Mouse (Mus musculus) liver, embryonic 14.5 days (tissue): ENCODE data around the gene Rfpl4b.

Experiments
- CTCF ChIP-seq: IDR thresholded peaks from 2 replicates; pipeline ENCODE4 v1.5.1; 2016; ENCODE audit warnings: antibody characterized with exemption, low read depth, control low read depth
- EP300 ChIP-seq: IDR thresholded peaks from 2 replicates; pipeline ENCODE4 v1.6.1; 2016; ENCODE audit warnings: antibody characterized with exemption, low read depth

DNA sequence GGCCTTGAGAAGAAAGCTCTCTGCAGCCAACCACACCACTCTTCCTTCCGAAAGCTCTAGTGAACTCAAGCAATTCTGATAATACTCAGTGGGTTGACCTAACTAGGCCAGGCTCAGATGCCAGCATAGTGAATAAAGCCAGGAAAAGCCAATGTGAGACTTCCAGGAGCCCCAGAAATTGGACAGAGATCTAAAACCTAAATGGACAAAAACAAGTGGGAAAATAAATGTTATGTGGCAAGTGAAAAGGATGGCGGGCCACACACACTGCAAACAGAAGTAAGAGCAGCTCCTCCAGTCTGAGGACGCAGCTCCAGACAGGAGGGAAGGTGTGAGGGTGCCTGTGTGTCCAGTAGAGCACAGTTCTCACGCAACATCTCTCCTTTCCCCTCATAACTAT lies 26.7 kb upstream of the Rfpl4b start:
- no peak for TF ChIP-seq CTCF
- no peak for TF ChIP-seq EP300
